Mouse (Mus musculus): Measurements from ENCODE around the gene Arsg. TPM values are rescaled to one million over a fixed set of nuclear protein-coding genes. Genes with fewer than 3 reads are reported as not detected.
A peak's percentile ranks its signal among the peaks of the same experiment; 100 is the strongest.

The Arsg gene
- polyA plus RNA-seq, 1 experiment from 2014 or later: 3.4 TPM

DNA sequence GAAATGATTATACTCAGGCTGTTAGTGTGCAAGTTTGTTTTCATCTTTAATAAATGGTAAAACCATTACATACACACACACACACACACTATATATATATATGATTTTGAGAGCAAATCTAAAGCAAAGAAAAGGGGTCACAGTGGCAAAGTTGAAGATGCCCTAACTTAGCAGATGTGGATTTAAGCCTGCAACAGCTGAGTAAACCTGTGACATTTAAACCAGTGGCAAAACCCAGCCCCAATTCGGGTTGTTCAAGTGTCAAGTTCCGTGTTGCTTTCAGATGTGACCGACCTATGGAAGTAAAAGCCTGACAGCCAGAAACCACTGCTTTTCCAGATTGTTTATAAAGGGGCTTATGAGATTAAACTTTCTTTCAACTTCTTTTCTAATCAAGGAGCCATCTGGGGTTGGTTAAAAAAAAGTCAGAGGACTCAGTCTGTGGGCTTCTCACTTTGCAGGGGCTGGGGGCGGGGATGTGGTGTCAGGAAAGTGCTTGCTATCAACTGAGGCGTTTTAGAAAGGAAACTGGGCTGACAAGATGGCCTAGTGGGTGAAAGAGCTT is 30.9 kb upstream of the Arsg start:
- 39% methylated on average over 5 of the region's 5 CpGs for WGBS (ENCODE audit: insufficient replicate concordance)
- no peak for ATAC-seq (ENCODE audit: insufficient read depth)

GRCm38 (mm10) chr11:109443468-109444263 is 29.5 kb upstream of the Arsg start:
- 62% methylated on average over 8 of the region's 8 CpGs for WGBS (ENCODE audit: insufficient replicate concordance)
- ATAC-seq (ENCODE audit: insufficient read depth): no peak
- H3K27me3 ChIP-seq: 0 out of 2 replicates have a peak, but pooled peaks cover 5% of the 10 kb centered on the region
- no peak overlapping the region for H3K4me2 ChIP-seq
- H3K36me3 ChIP-seq (replicated peaks): peaks cover 4% of the 10 kb centered on the region; the same call in 1 of the 2 replicates
- H3K9ac ChIP-seq: no peak overlapping the region
- H3K4me1 ChIP-seq (replicated peaks): peaks cover 38% of the 10 kb centered on the region
- no peaks in the 10 kb centered on the region for H3K9me3 ChIP-seq (replicated peaks)
- H3K27ac ChIP-seq (replicated peaks): no peak overlapping the region
- no peak overlapping the region for H3K4me3 ChIP-seq (replicated peaks)

More for the DNA sequence above, 30.9 kb upstream of the Arsg start:
- Histone ChIP-seq H3K27ac (replicated peaks) (no peak overlapping the region), H3K9ac (no peak overlapping the region), H3K4me3 (replicated peaks) (no peak overlapping the region), H3K9me3 (replicated peaks) (no peaks in the 10 kb centered on the region), H3K4me2 (no peak overlapping the region), H3K27me3 (0 out of 2 replicates have a peak, but pooled peaks cover 5% of the 10 kb centered on the region), H3K36me3 (replicated peaks) (no peaks in the 10 kb centered on the region), H3K4me1 (replicated peaks) (peaks cover 41% of the 10 kb centered on the region)

- peaks cover 35% of the 10 kb centered on the region for H3K4me1 ChIP-seq (replicated peaks)
- no peaks in the 10 kb centered on the region for H3K9me3 ChIP-seq (replicated peaks)
- H3K27me3 ChIP-seq: 0 out of 2 replicates have a peak, but pooled peaks cover 5% of the 10 kb centered on the region
- H3K9ac ChIP-seq: no peak overlapping the region
- no peak overlapping the region for H3K4me3 ChIP-seq (replicated peaks)
- 49% methylated on average over 7 of the region's 7 CpGs for WGBS (ENCODE audit: insufficient replicate concordance)
- peaks cover 12% of the 10 kb centered on the region for H3K36me3 ChIP-seq (replicated peaks)
- no peak for ATAC-seq (ENCODE audit: insufficient read depth)
- no peak overlapping the region for H3K4me2 ChIP-seq
- H3K27ac ChIP-seq (replicated peaks): no peak overlapping the region
These were observed 28.6 kb upstream of the Arsg start for GRCm38 (mm10) chr11:109444600-109444999.

DNA sequence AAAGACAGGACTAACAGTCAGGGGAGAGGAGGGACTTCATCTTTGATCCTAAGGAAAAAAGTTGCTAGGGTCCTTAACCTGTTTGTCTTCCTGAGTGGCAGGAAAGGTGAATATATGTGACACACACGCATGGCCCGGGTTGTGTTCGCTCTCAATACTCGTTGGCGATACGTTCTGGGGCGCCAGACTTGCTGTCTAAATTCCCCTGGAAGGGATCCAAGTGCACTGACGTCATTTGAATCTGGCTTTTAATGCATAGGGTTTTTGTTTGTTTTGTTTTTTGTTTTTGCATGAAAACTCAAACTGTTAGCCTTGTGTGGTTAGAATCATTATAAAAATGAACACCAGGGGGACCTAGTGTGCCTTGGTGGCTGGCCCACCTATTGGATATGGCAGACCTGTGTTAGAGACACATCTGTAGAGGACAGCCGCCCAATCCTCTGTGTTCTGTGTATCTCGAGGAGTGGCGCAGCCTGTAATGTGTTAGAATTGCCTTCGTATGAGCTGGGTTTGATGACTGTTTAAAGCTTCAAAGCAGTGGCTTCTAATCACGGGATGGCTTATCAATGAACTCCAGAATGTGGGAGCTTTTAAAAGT is 27.6 kb upstream of the Arsg start:
- Histone ChIP-seq H3K9ac (no peak overlapping the region), H3K4me2 (no peak overlapping the region), H3K4me1 (replicated peaks) (peaks cover 25% of the 10 kb centered on the region), H3K9me3 (replicated peaks) (no peaks in the 10 kb centered on the region), H3K27me3 (no peaks in the 10 kb centered on the region), H3K27ac (replicated peaks) (0 out of 2 replicates have a peak overlapping the region, but pooled peaks have one; percentile 14), H3K36me3 (replicated peaks) (peaks cover 22% of the 10 kb centered on the region), H3K4me3 (replicated peaks) (no peak overlapping the region)
- WGBS (ENCODE audit: insufficient replicate concordance): 42% methylated on average over 13 of the region's 13 CpGs
- ATAC-seq (ENCODE audit: insufficient read depth): peak; percentile 78

DNA sequence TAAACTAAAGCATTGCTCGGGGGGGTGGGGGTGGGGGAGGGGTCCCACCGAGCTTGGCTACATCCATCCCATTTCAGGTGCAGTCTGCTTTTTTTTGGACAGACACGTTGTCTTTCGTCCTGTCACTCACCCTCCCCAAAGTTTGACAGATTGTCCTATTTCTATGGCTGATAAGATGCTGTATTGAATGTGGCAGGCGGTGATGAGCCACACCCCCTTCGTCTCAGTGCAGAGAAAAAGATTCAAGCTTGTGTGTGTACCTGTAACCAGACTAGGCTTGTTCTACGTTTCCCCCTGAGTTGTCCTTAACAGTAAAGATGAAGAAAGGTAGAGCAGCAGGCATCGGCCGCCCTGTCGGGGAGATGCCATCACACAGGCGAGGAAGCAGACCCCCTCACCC is 22.0 kb upstream of the Arsg start:
- no peak for ATAC-seq (ENCODE audit: insufficient read depth)
- WGBS (ENCODE audit: insufficient replicate concordance): 54% methylated on average over 11 of the region's 11 CpGs
- no peak overlapping the region for H3K27ac ChIP-seq (replicated peaks)
- H3K36me3 ChIP-seq (replicated peaks): peaks cover 78% of the 10 kb centered on the region
- no peak overlapping the region for H3K9ac ChIP-seq
- peaks cover 11% of the 10 kb centered on the region for H3K4me1 ChIP-seq (replicated peaks)
- no peak overlapping the region for H3K4me3 ChIP-seq (replicated peaks)
- no peaks in the 10 kb centered on the region for H3K27me3 ChIP-seq
- H3K9me3 ChIP-seq (replicated peaks): no peaks in the 10 kb centered on the region
- no peak overlapping the region for H3K4me2 ChIP-seq

GRCm38 (mm10) chr11:109456261-109456660 is 16.9 kb upstream of the Arsg start:
- H3K4me1 ChIP-seq (replicated peaks): peaks cover 7% of the 10 kb centered on the region
- no peaks in the 10 kb centered on the region for H3K27me3 ChIP-seq
- 94% methylated on average over 5 of the region's 5 CpGs for WGBS (ENCODE audit: insufficient replicate concordance)
- no peak overlapping the region for H3K27ac ChIP-seq (replicated peaks)
- no peak overlapping the region for H3K4me3 ChIP-seq (replicated peaks)
- H3K4me2 ChIP-seq: no peak overlapping the region
- no peak for ATAC-seq (ENCODE audit: insufficient read depth)
- no peaks in the 10 kb centered on the region for H3K9me3 ChIP-seq (replicated peaks)
- H3K36me3 ChIP-seq (replicated peaks): peaks cover 100% of the 10 kb centered on the region
- no peak overlapping the region for H3K9ac ChIP-seq

DNA sequence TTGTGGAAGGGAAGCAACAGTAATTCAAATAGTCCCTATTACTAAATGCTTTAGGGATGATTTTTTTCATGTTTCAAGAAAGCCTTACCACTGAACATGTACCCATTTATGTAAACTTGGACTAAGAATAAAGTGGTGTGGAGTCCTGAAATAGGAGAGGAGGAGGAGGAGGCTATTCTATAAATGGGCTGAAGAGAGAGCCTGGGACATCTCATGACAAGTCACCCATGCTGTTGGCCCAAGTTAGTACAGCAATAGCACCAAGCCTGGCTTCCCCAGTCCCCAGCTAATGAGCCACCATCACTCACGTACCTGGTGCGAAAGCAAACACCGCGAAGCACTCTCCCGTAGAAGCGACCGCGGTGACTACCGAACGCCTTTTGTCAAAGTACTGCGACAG is 15.0 kb upstream of the Arsg start:
- WGBS (ENCODE audit: insufficient replicate concordance): 95% methylated on average over 11 of the region's 11 CpGs
- peaks cover 14% of the 10 kb centered on the region for H3K4me1 ChIP-seq (replicated peaks)
- H3K27ac ChIP-seq (replicated peaks): no peak overlapping the region
- H3K9me3 ChIP-seq (replicated peaks): no peaks in the 10 kb centered on the region
- H3K4me2 ChIP-seq: no peak overlapping the region
- ATAC-seq (ENCODE audit: insufficient read depth): no peak
- no peak overlapping the region for H3K9ac ChIP-seq
- no peak overlapping the region for H3K4me3 ChIP-seq (replicated peaks)
- H3K27me3 ChIP-seq: no peaks in the 10 kb centered on the region
- H3K36me3 ChIP-seq (replicated peaks): peaks cover 100% of the 10 kb centered on the region

GRCm38 (mm10) chr11:109460586-109460985 is 12.6 kb upstream of the Arsg start:
- Histone ChIP-seq H3K4me2 (no peak overlapping the region), H3K36me3 (replicated peaks) (peaks cover 100% of the 10 kb centered on the region)
- 48% methylated on average over 5 of the region's 5 CpGs for WGBS (ENCODE audit: insufficient replicate concordance)

DNA sequence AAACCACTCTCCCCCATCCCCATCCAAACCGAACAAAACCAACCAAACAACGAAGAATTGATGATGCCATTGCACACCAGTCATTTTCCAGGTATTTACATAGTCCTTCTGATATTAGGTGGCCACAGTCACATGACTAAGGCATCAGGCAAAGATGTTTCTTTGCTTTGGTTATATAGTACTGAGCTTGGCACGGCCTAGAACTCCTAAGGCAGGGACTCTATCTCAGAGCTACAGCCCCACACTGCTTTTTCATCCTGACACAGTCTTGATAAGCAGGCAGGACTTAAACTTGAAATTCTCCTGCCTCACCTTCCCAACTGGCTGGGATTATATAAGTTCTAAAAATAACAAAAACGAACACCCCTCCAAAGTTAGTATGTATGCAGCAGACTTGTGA is 8.1 kb upstream of the Arsg start:
- Histone ChIP-seq H3K36me3 (replicated peaks) (peaks cover 93% of the 10 kb centered on the region), H3K4me3 (replicated peaks) (no peak overlapping the region; the same call in 1 of the 2 replicates), H3K4me1 (replicated peaks) (peaks cover 69% of the 10 kb centered on the region), H3K9me3 (replicated peaks) (no peaks in the 10 kb centered on the region), H3K9ac (0 out of 2 replicates have a peak overlapping the region, but pooled peaks have one; percentile 37), H3K27me3 (no peaks in the 10 kb centered on the region), H3K4me2 (peak overlapping the region; percentile 36), H3K27ac (replicated peaks) (peak overlapping the region; percentile 84)
- peak; percentile 88 for ATAC-seq (ENCODE audit: insufficient read depth)
- 44% methylated on average over 4 of the region's 4 CpGs for WGBS (ENCODE audit: insufficient replicate concordance)

More at GRCm38 (mm10) chr11:109460586-109460985, 12.6 kb upstream of the Arsg start:
- no peak for ATAC-seq (ENCODE audit: insufficient read depth)
- Histone ChIP-seq H3K9ac (no peak overlapping the region), H3K4me1 (replicated peaks) (peaks cover 29% of the 10 kb centered on the region), H3K27me3 (no peaks in the 10 kb centered on the region), H3K27ac (replicated peaks) (peak overlapping the region; percentile 14; the same call in 1 of the 2 replicates), H3K9me3 (replicated peaks) (no peaks in the 10 kb centered on the region), H3K4me3 (replicated peaks) (no peak overlapping the region)

GRCm38 (mm10) chr11:109466987-109467386 is 6.2 kb upstream of the Arsg start:
- Histone ChIP-seq H3K36me3 (replicated peaks) (peaks cover 74% of the 10 kb centered on the region), H3K27me3 (no peaks in the 10 kb centered on the region), H3K4me2 (0 out of 2 replicates have a peak overlapping the region, but pooled peaks have one; percentile 0), H3K27ac (replicated peaks) (peak overlapping the region; percentile 49; the same call in 1 of the 2 replicates), H3K4me1 (replicated peaks) (peaks cover 85% of the 10 kb centered on the region), H3K4me3 (replicated peaks) (no peak overlapping the region), H3K9me3 (replicated peaks) (no peaks in the 10 kb centered on the region), H3K9ac (no peak overlapping the region)
- ATAC-seq (ENCODE audit: insufficient read depth): no peak
- WGBS (ENCODE audit: insufficient replicate concordance): 84% methylated on average over 8 of the region's 8 CpGs

DNA sequence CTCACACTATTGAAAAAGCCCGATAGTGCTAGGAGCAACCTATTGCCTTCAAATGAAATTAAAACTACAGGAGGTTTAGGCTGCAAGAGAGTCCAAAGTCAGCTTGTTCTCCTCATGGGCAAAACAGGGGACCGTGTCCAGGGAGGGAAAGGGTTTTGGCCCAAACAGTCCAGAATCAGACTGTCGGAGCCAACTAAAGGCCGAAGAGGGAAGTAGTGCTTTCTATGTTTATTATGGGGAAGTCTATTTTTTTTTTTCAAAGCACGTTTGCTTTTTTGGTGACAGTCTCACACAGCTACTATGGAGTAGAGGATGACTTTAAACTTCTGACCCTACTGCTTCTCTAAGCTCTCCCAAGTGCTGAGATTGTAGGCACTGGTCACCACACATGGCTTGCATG is 5.0 kb upstream of the Arsg start:
- peaks cover 75% of the 10 kb centered on the region for H3K4me1 ChIP-seq (replicated peaks)

More for the DNA sequence above, 5.0 kb upstream of the Arsg start:
- Histone ChIP-seq H3K4me2 (peak overlapping the region; percentile 19; the same call in 1 of the 2 replicates), H3K27ac (replicated peaks) (peak overlapping the region; percentile 49; the same call in 1 of the 2 replicates), H3K4me3 (replicated peaks) (no peak overlapping the region), H3K9me3 (replicated peaks) (no peaks in the 10 kb centered on the region), H3K27me3 (no peaks in the 10 kb centered on the region), H3K36me3 (replicated peaks) (peaks cover 63% of the 10 kb centered on the region), H3K9ac (no peak overlapping the region)
- WGBS (ENCODE audit: insufficient replicate concordance): 59% methylated on average over 5 of the region's 5 CpGs
- ATAC-seq (ENCODE audit: insufficient read depth): no peak

Measured in liver, embryonic 15.5 days (tissue).